Mouse (Mus musculus): ENCODE results near the gene Zfp978. TPM values are rescaled to one million over a fixed set of nuclear protein-coding genes. Genes with fewer than 3 reads are reported as not detected.
A peak's percentile ranks its signal among the peaks of the same experiment; 100 is the strongest.
"Not testable (repeated sequence)": the region's sequence is repeated elsewhere in the genome, so short reads cannot be mapped to it uniquely, and the experiment has no call there.

Gene Zfp978
- polyA plus RNA-seq, 1 experiment from 2014 or later: 0.20 TPM

DNA sequence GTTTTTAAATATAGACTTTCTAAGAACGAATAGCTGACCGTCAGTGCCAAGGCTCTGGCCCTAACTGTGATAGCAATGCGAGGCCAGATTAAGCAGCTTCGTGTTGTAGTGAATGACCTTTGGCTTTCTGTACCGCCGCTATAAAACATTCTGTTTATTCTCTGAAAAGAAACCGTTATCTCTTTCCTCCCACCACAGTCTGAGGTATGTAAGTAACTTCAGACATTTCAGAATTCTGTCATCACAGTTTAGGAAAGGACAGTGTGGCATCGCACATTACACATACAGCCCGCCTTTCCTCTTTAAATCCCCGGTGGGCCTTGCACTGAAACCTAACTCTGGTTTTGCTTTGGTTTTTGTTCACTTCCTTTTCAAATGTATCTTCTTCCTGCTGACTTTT, 56.8 kb downstream of the Zfp978 start:
- WGBS: 66% methylated on average over 10 of the region's 10 CpGs
- H3K4me2 ChIP-seq (ENCODE audit: low read depth, low read length, severe bottlenecking): no peak overlapping the region
- ATAC-seq (replicated peaks; ENCODE audit: low FRiP score) (no peak), DNase-seq (ENCODE audit: low spot score) (no peak)
- no peak overlapping the region for H3K27ac ChIP-seq (ENCODE audit: low read depth, low read length)
- H3K4me3 ChIP-seq (ENCODE audit: low read depth, low read length): no peak overlapping the region
- H3K9me3 ChIP-seq (ENCODE audit: control insufficient read depth, low read length): peaks cover 30% of the 10 kb centered on the region; the same call in 1 of the 2 replicates
- H3K36me3 ChIP-seq (ENCODE audit: control insufficient read depth, insufficient read depth, low read length): no peaks in the 10 kb centered on the region
- no peaks in the 10 kb centered on the region for H3K27me3 ChIP-seq (ENCODE audit: control insufficient read depth, insufficient read depth, low read length)
- no peaks in the 10 kb centered on the region for H3K4me1 ChIP-seq (replicated peaks; ENCODE audit: control insufficient read depth, insufficient read depth, low read length)
- no peak overlapping the region for H3K9ac ChIP-seq (ENCODE audit: low read length)

DNA sequence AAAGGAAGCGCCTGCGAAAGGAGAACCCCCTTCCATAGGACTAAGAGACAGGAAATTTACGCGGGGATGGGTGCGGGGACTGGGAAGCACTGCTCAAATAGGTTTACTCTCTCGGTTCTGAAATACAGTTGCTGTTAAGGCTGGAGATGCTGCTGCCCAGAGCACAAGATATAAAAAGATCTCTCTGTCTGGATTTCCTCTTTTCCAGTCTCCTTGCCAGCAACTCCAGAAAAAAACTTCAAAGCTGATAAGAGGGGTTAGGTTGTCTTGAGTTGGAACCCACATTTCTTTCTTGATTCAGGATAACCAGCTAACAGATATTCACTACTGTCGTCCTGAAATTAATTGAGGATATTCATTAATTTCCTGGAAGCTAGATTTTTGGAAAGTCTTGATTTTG, 57.2 kb downstream of the Zfp978 start:
- H3K9ac ChIP-seq (ENCODE audit: low read length); ATAC-seq (replicated peaks; ENCODE audit: low FRiP score); H3K36me3 ChIP-seq (ENCODE audit: control insufficient read depth, insufficient read depth, low read length); H3K27me3 ChIP-seq (ENCODE audit: control insufficient read depth, insufficient read depth, low read length); H3K4me2 ChIP-seq (ENCODE audit: low read depth, low read length, severe bottlenecking); H3K4me1 ChIP-seq (replicated peaks; ENCODE audit: control insufficient read depth, insufficient read depth, low read length); H3K4me3 ChIP-seq (ENCODE audit: low read depth, low read length); DNase-seq (ENCODE audit: low spot score); H3K27ac ChIP-seq (ENCODE audit: low read depth, low read length): not testable (repeated sequence)
- 63% methylated on average over 7 of the region's 7 CpGs for WGBS
- H3K9me3 ChIP-seq (ENCODE audit: control insufficient read depth, low read length): peaks cover 30% of the 10 kb centered on the region; the same call in 1 of the 2 replicates

DNA sequence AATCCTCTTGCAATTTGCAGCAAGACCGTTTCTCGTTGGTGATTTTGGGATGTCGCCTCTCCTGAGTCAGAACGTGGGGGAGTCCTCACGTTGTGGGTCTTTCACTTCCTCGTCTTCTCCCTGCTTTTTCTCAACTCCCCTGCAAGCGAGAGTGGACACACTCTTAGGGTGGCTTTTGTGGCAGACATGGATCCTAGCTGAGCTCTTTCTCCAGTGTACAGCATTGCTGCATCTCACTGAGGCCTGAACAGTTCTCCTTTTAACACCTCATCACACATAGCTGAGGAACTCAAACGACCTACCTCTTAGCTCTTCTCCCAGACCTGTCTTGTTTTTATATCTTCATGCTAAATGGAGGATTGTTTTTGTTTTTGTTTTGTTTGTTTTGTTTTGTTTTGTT, 58.1 kb downstream of the Zfp978 start:
- H3K36me3 ChIP-seq (ENCODE audit: control insufficient read depth, insufficient read depth, low read length); H3K4me3 ChIP-seq (ENCODE audit: low read depth, low read length); H3K9ac ChIP-seq (ENCODE audit: low read length); ATAC-seq (replicated peaks; ENCODE audit: low FRiP score); H3K27ac ChIP-seq (ENCODE audit: low read depth, low read length); H3K4me1 ChIP-seq (replicated peaks; ENCODE audit: control insufficient read depth, insufficient read depth, low read length); H3K4me2 ChIP-seq (ENCODE audit: low read depth, low read length, severe bottlenecking); H3K27me3 ChIP-seq (ENCODE audit: control insufficient read depth, insufficient read depth, low read length): not testable (repeated sequence)
- DNase-seq (ENCODE audit: low spot score): peak; percentile 50
- H3K9me3 ChIP-seq (ENCODE audit: control insufficient read depth, low read length): peaks cover 36% of the 10 kb centered on the region; the same call in 1 of the 2 replicates
- WGBS: 79% methylated on average over 8 of the region's 8 CpGs

DNA sequence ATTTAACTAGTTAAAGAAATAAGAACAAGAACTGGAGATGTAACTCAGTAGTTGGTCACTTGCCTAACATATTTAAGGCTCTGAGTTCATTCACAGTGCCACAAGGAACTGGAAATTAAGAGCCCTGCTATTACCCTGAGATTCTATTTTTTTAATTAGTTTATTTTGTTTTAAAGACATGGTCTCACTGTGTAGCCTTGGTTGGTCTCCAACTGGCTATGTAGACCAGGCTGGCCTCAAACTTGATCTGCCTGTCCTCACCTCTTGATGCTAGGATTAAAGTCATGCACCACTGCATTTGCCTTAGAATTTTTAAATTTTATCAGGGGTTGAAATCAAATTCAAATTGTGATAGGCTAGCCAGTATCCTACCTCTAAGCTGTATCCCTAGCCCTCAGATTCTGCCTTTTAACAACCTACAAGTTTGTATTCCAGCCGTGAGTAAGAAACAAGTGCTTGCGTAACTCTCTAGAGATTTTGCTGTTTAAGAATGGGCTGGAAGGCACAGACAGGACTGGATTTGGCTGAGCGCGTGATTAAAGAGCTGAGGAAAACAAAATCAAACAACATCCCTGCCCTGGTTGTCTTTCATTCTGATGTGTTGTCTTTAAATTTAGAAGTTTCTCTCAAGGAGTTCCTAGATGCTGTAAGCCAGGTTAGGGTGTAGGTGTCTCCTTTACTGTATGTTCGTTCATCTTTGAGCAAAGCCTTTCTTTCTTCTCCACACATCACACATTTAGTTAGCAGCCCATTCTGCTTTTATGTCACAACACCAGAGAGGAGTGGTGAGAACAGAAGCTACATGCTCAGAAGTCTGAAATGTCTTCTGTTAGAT, 58.9 kb downstream of the Zfp978 start:
- WGBS: 85% methylated on average over 5 of the region's 5 CpGs
- not testable (repeated sequence) for DNase-seq (ENCODE audit: low spot score); H3K36me3 ChIP-seq (ENCODE audit: control insufficient read depth, insufficient read depth, low read length); ATAC-seq (replicated peaks; ENCODE audit: low FRiP score); H3K9ac ChIP-seq (ENCODE audit: low read length); H3K4me2 ChIP-seq (ENCODE audit: low read depth, low read length, severe bottlenecking); H3K27me3 ChIP-seq (ENCODE audit: control insufficient read depth, insufficient read depth, low read length); H3K4me3 ChIP-seq (ENCODE audit: low read depth, low read length); H3K27ac ChIP-seq (ENCODE audit: low read depth, low read length); H3K4me1 ChIP-seq (replicated peaks; ENCODE audit: control insufficient read depth, insufficient read depth, low read length)
- peaks cover 42% of the 10 kb centered on the region; the same call in 1 of the 2 replicates for H3K9me3 ChIP-seq (ENCODE audit: control insufficient read depth, low read length)

DNA sequence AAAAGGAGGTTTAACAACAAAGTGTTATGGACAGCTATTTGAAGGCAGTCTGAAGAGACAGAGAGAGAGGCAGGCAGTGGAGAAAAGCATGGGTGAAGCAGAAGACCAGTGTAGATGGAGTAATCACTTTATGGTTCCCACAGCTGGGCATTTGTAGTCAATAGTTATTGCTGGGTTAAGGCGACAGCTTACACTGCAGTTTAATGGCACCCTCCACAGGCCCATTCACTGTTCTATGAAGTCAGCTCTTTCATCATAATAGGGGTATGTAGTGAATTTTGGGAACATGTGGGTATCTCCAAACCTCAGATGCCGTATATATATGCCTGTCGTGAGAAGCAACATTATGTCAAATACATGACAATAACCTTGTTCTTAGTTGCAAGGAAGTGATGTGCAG, 59.7 kb downstream of the Zfp978 start:
- WGBS: 74% methylated on average over 3 of the region's 3 CpGs
- Histone ChIP-seq H3K27ac (ENCODE audit: low read depth, low read length) (no peak overlapping the region), H3K9me3 (ENCODE audit: control insufficient read depth, low read length) (peaks cover 48% of the 10 kb centered on the region; the same call in 1 of the 2 replicates), H3K4me1 (replicated peaks; ENCODE audit: control insufficient read depth, insufficient read depth, low read length) (no peaks in the 10 kb centered on the region), H3K36me3 (ENCODE audit: control insufficient read depth, insufficient read depth, low read length) (no peaks in the 10 kb centered on the region), H3K4me3 (ENCODE audit: low read depth, low read length) (no peak overlapping the region), H3K9ac (ENCODE audit: low read length) (no peak overlapping the region), H3K27me3 (ENCODE audit: control insufficient read depth, insufficient read depth, low read length) (no peaks in the 10 kb centered on the region), H3K4me2 (ENCODE audit: low read depth, low read length, severe bottlenecking) (no peak overlapping the region)
- DNase-seq (ENCODE audit: low spot score) (no peak), ATAC-seq (replicated peaks; ENCODE audit: low FRiP score) (no peak)

DNA sequence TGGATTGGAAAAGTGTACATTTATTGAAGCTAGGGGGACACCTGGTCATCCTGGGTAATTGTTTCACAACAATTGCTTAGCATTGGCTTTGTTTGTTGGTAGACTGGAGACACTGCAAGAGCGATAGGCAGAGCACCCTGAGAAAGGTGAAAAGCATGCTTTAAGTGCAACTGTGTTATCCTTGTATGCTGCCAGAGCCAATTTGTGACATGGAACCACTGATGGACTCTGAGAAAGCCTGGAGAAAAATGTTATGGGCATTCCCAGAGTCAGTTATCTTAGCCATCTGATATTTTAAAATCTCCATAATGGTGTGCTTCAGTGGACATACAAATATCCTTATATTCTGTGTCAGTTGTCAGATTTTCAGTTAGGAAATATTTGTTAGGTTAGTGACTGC, 60.2 kb downstream of the Zfp978 start:
- H3K4me1 ChIP-seq (replicated peaks; ENCODE audit: control insufficient read depth, insufficient read depth, low read length); ATAC-seq (replicated peaks; ENCODE audit: low FRiP score); H3K4me3 ChIP-seq (ENCODE audit: low read depth, low read length); H3K27me3 ChIP-seq (ENCODE audit: control insufficient read depth, insufficient read depth, low read length); H3K4me2 ChIP-seq (ENCODE audit: low read depth, low read length, severe bottlenecking); DNase-seq (ENCODE audit: low spot score); H3K9ac ChIP-seq (ENCODE audit: low read length); H3K27ac ChIP-seq (ENCODE audit: low read depth, low read length); H3K36me3 ChIP-seq (ENCODE audit: control insufficient read depth, insufficient read depth, low read length): not testable (repeated sequence)
- H3K9me3 ChIP-seq (ENCODE audit: control insufficient read depth, low read length): peaks cover 45% of the 10 kb centered on the region; the same call in 1 of the 2 replicates
- 25% methylated on average over 1 of the region's 1 CpGs for WGBS

DNA sequence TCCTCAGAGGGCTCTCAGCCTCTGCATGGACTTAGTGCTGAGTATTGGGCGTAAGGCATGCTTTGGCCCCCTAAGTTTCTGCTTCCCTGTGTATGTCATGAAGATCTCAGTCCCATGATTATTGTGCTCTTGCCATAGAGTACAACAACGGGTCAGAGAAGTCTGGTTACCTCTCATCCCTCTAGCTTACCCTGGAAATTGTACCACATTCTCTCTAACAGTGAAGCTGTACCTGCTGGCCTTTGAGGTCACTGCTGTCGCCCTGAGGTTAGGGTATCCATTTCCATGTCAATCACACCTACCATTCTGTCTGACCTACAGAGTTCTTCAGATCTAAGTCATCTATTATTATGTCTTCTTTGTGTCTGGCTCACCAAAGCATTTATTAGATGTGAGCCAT, 62.0 kb downstream of the Zfp978 start:
- Histone ChIP-seq H3K4me1 (replicated peaks; ENCODE audit: control insufficient read depth, insufficient read depth, low read length) (no peaks in the 10 kb centered on the region), H3K27me3 (ENCODE audit: control insufficient read depth, insufficient read depth, low read length) (no peaks in the 10 kb centered on the region), H3K27ac (ENCODE audit: low read depth, low read length) (no peak overlapping the region), H3K9me3 (ENCODE audit: control insufficient read depth, low read length) (peaks cover 36% of the 10 kb centered on the region; the same call in 1 of the 2 replicates), H3K9ac (ENCODE audit: low read length) (no peak overlapping the region), H3K4me3 (ENCODE audit: low read depth, low read length) (no peak overlapping the region), H3K36me3 (ENCODE audit: control insufficient read depth, insufficient read depth, low read length) (no peaks in the 10 kb centered on the region), H3K4me2 (ENCODE audit: low read depth, low read length, severe bottlenecking) (no peak overlapping the region)
- ATAC-seq (replicated peaks; ENCODE audit: low FRiP score): peak; percentile 2; the same call in 1 of the 2 replicates
- peak; percentile 60 for DNase-seq (ENCODE audit: low spot score)
- WGBS: 52% methylated on average over 3 of the region's 3 CpGs

DNA sequence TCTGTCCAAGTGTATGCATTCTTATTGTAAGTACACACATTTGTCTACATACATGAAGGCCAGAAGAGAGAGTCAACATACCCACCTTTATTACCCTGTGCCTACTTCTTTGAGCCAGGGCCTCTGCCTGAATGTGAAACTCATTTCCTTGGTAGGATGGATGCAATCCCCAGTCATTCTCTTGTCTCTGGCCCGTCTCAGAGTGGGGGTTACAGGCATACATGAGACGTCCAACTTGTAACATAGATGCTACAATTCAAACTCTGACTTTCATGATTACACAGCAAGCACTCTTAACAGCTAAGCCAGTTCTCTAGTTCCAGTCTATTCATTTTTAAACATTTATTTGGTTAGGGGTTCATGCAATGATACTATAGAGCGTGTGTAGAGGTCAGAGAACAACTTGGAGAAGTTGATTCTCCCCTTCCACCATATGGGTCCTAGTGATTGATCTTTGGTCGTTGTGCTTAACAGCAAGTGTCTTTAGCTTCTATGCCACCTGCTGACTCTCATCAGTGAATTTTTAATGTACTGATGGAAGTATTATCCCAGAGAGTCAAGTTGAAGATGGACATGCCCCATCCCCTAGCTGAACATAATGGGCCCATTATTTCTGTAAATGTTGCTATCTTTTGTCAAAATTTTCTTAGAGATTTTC, 62.7 kb downstream of the Zfp978 start:
- WGBS: 65% methylated on average over 4 of the region's 4 CpGs
- Histone ChIP-seq H3K4me2 (ENCODE audit: low read depth, low read length, severe bottlenecking) (no peak overlapping the region), H3K27me3 (ENCODE audit: control insufficient read depth, insufficient read depth, low read length) (no peaks in the 10 kb centered on the region), H3K36me3 (ENCODE audit: control insufficient read depth, insufficient read depth, low read length) (no peaks in the 10 kb centered on the region), H3K4me3 (ENCODE audit: low read depth, low read length) (no peak overlapping the region), H3K9ac (ENCODE audit: low read length) (no peak overlapping the region), H3K27ac (ENCODE audit: low read depth, low read length) (no peak overlapping the region), H3K9me3 (ENCODE audit: control insufficient read depth, low read length) (peaks cover 36% of the 10 kb centered on the region; the same call in 1 of the 2 replicates), H3K4me1 (replicated peaks; ENCODE audit: control insufficient read depth, insufficient read depth, low read length) (no peaks in the 10 kb centered on the region)
- no peak for ATAC-seq (replicated peaks; ENCODE audit: low FRiP score)
- no peak for DNase-seq (ENCODE audit: low spot score)

Measured in forebrain, embryonic 11.5 days (tissue).